Comparison of ENCODE assay signal across 9 mouse cellular contexts in genomic region chr16:62826156-62827001, GRCm38 (mm10). TPM values are rescaled to one million over a fixed set of nuclear protein-coding genes. Genes with fewer than 3 reads are reported as not detected.
DNase-seq lines count a peak whose midpoint lies in the region; TF ChIP-seq lines count a peak whose summit lies in the region.
"Had no signal": no experiment of that assay in that cellular context is flagged by ENCODE, and none has a peak within 500 bp of the region (broad histone marks: within the 10 kb centered on the region; RNA-seq: fewer than 3 reads in every experiment).

No protein-coding gene starts in this region.

- intact Hi-C loops in gastrocnemius, adult 2 months (cut with DNase I) = loop anchor here (5.0 kb wide), 1 partner anchor 39 kb away; the partner anchor contains the start of gene Nsun3

- no peak for DNase-seq in gastrocnemius, adult 2 months
- DNase-seq in gastrocnemius, postnatal 25 days = no peak
- DNase-seq in right cerebral cortex, adult 18-20 months = peak; percentile 29
- DNase-seq in right cerebral cortex, adult 2 months (ENCODE audit: low spot score in 2 of 2) = no peak
- peak; percentile 83 for DNase-seq in embryo, embryonic 10 days (ENCODE audit: low spot score)
- peak; percentile 58 for DNase-seq in lung, postnatal 36 days
- no peak for DNase-seq in urinary bladder, postnatal 36 days (ENCODE audit: low spot score in 2 of 2)
- DNase-seq in thymus, adult 2 months = no peak
- DNase-seq: liver, embryonic 13.5 days had no signal

- WGBS in thymus, adult 2 months = 70% methylated on average over 12 of the region's 12 CpGs

- no peaks in the 10 kb centered on the region for H3K4me1 ChIP-seq in thymus, adult 2 months (replicated peaks; ENCODE audit: control insufficient read depth, insufficient read depth, low read length)
- H3K4me1 ChIP-seq: liver, embryonic 13.5 days had no signal

- TF ChIP-seq POLR2A in thymus, adult 2 months (IDR thresholded peaks at IDR 0.05; ENCODE audit: control insufficient read depth, extremely low read depth, insufficient read depth, low read length, poor library complexity) = no peak

- peak; percentile 79 for TF ChIP-seq CTCF in gastrocnemius, adult 2 months (IDR thresholded peaks at IDR 0.05)
- TF ChIP-seq CTCF in thymus, adult 2 months (IDR thresholded peaks at IDR 0.05; ENCODE audit: borderline replicate concordance, control insufficient read depth, extremely low read depth, insufficient read depth, low read length, poor library complexity) = no peak

- H3K36me3 ChIP-seq in thymus, adult 2 months (ENCODE audit: control insufficient read depth, insufficient read depth, low read length) = no peaks in the 10 kb centered on the region
- H3K36me3 ChIP-seq: liver, embryonic 13.5 days had no signal

- no peaks in the 10 kb centered on the region for H3K27me3 ChIP-seq in thymus, adult 2 months (ENCODE audit: control insufficient read depth, insufficient read depth, low read length)
- H3K27me3 ChIP-seq: liver, embryonic 13.5 days had no signal

- no peak overlapping the region for H3K27ac ChIP-seq in gastrocnemius, adult 2 months
- no peak overlapping the region for H3K27ac ChIP-seq in thymus, adult 2 months (ENCODE audit: control insufficient read depth, insufficient read depth, low read length)
- H3K27ac ChIP-seq: liver, embryonic 13.5 days had no signal

- H3K4me3 ChIP-seq in gastrocnemius, adult 2 months = no peak overlapping the region
- H3K4me3 ChIP-seq in thymus, adult 2 months (ENCODE audit: control insufficient read depth, insufficient read depth, low read length) = no peak overlapping the region
- H3K4me3 ChIP-seq: liver, embryonic 13.5 days had no signal

RNA-seq across cellular contexts. Expression of gene Stx19, which starts 11.9 kb away (rescaled TPM):
- not detected for total RNA-seq in gastrocnemius, adult 2 months (2021)
- not detected for total RNA-seq in gastrocnemius, postnatal 25 days (2021)
- not detected in 2 replicates for polyA plus RNA-seq in thymus, adult 2 months (2012; rRNA removed)

RNA-seq across cellular contexts. Expression of gene Arl13b, which starts 20.5 kb away (rescaled TPM):
- total RNA-seq in gastrocnemius, adult 2 months (2021) = 1 to 10 TPM; 4.7 TPM
- total RNA-seq in gastrocnemius, postnatal 25 days (2021) = 1 to 10 TPM; 4.2 to 4.9 TPM
- polyA plus RNA-seq in thymus, adult 2 months (2012; rRNA removed) = 3.2 and 3.4 TPM in 2 replicates

RNA-seq across cellular contexts. Expression of gene Pros1, which starts 27.7 kb away (rescaled TPM):
- total RNA-seq in gastrocnemius, adult 2 months (2021) = 1 to 10 TPM; 5.4 to 8.4 TPM
- total RNA-seq in gastrocnemius, postnatal 25 days (2021) = 1 to 10 TPM; 7.3 to 9.2 TPM
- 2.1 and 2.8 TPM in 2 replicates for polyA plus RNA-seq in thymus, adult 2 months (2012; rRNA removed)

RNA-seq across cellular contexts. Expression of gene Nsun3, which starts 39.8 kb away (rescaled TPM):
- total RNA-seq in gastrocnemius, adult 2 months (2021) = 1 to 10 TPM; 6.8 to 7.7 TPM
- total RNA-seq in gastrocnemius, postnatal 25 days (2021) = 1 to 10 TPM; 4.0 to 6.7 TPM
- 9.8 TPM in 2 replicates for polyA plus RNA-seq in thymus, adult 2 months (2012; rRNA removed)

Comparison
In these comparisons a context has a peak if more than half of its experiments do, and no peak if none do; other contexts are left out.
1. DNase-seq: peak in right cerebral cortex, adult 18-20 months (single experiment), embryo, embryonic 10 days (single experiment) and lung, postnatal 36 days (single experiment); none in gastrocnemius, adult 2 months (single experiment), gastrocnemius, postnatal 25 days (single experiment), right cerebral cortex, adult 2 months (0 of 2), urinary bladder, postnatal 36 days (0 of 2) and thymus, adult 2 months (single experiment).